Mouse (Mus musculus): ENCODE results near the gene Ireb2. TPM values are rescaled to one million over a fixed set of nuclear protein-coding genes. Genes with fewer than 3 reads are reported as not detected.
"Not testable (repeated sequence)": the region's sequence is repeated elsewhere in the genome, so short reads cannot be mapped to it uniquely, and the experiment has no call there.

Ireb2 gene
- polyA plus RNA-seq, 1 experiment from 2014 or later = 9.6 TPM

GRCm38 (mm10) chr9:54833831-54834230 lies 29.8 kb upstream of the Ireb2 start:
- H3K27ac ChIP-seq (replicated peaks) = no peak overlapping the region
- no peak overlapping the region for H3K9ac ChIP-seq (ENCODE audit: low read length)
- H3K9me3 ChIP-seq (ENCODE audit: control insufficient read depth, low read length) = no peaks in the 10 kb centered on the region
- DNase-seq (ENCODE audit: low spot score) (no peak), ATAC-seq (ENCODE audit: low FRiP score, low TSS enrichment) (no peak)
- WGBS = 62% methylated on average over 1 of the region's 1 CpGs
- no peaks in the 10 kb centered on the region for H3K36me3 ChIP-seq (ENCODE audit: control insufficient read depth, insufficient read depth, low read length)
- H3K4me2 ChIP-seq (replicated peaks; ENCODE audit: low read depth) = no peak overlapping the region
- TF ChIP-seq CTCF (IDR thresholded peaks at IDR 0.05; ENCODE audit: low read depth) (no peak), EP300 (optimal IDR thresholded peaks at IDR 0.05) (no peak)
- no peak overlapping the region for H3K4me3 ChIP-seq (ENCODE audit: low read depth, low read length)
- H3K4me1 ChIP-seq (replicated peaks; ENCODE audit: control insufficient read depth, insufficient read depth) = no peaks in the 10 kb centered on the region
- no peaks in the 10 kb centered on the region for H3K27me3 ChIP-seq (ENCODE audit: control insufficient read depth, insufficient read depth, low read length)

- not testable (repeated sequence) for H3K4me2 ChIP-seq (replicated peaks; ENCODE audit: low read depth); H3K4me1 ChIP-seq (replicated peaks; ENCODE audit: control insufficient read depth, insufficient read depth)
- 84% methylated on average over 6 of the region's 6 CpGs for WGBS
Observed at GRCm38 (mm10) chr9:54835951-54836717, 27.5 kb upstream of the Ireb2 start.

GRCm38 (mm10) chr9:54837835-54838234 lies 25.8 kb upstream of the Ireb2 start:
- no peaks in the 10 kb centered on the region for H3K4me1 ChIP-seq (replicated peaks; ENCODE audit: control insufficient read depth, insufficient read depth)
- H3K9ac ChIP-seq (ENCODE audit: low read length) = no peak overlapping the region
- H3K27ac ChIP-seq (replicated peaks) = no peak overlapping the region
- H3K36me3 ChIP-seq (ENCODE audit: control insufficient read depth, insufficient read depth, low read length) = no peaks in the 10 kb centered on the region
- H3K4me3 ChIP-seq (ENCODE audit: low read depth, low read length) = no peak overlapping the region
- no peak for TF ChIP-seq CTCF (IDR thresholded peaks at IDR 0.05; ENCODE audit: low read depth)
- ATAC-seq (ENCODE audit: low FRiP score, low TSS enrichment) (no peak), DNase-seq (ENCODE audit: low spot score) (no peak)
- H3K27me3 ChIP-seq (ENCODE audit: control insufficient read depth, insufficient read depth, low read length) = no peaks in the 10 kb centered on the region
- no peaks in the 10 kb centered on the region for H3K9me3 ChIP-seq (ENCODE audit: control insufficient read depth, low read length)
- 54% methylated on average over 7 of the region's 7 CpGs for WGBS
- H3K4me2 ChIP-seq (replicated peaks; ENCODE audit: low read depth) = no peak overlapping the region

More at GRCm38 (mm10) chr9:54835951-54836717, 27.5 kb upstream of the Ireb2 start:
- H3K9ac ChIP-seq (ENCODE audit: low read length); DNase-seq (ENCODE audit: low spot score); H3K9me3 ChIP-seq (ENCODE audit: control insufficient read depth, low read length); H3K4me3 ChIP-seq (ENCODE audit: low read depth, low read length); H3K27me3 ChIP-seq (ENCODE audit: control insufficient read depth, insufficient read depth, low read length); ATAC-seq (ENCODE audit: low FRiP score, low TSS enrichment); H3K36me3 ChIP-seq (ENCODE audit: control insufficient read depth, insufficient read depth, low read length); H3K27ac ChIP-seq (replicated peaks): not testable (repeated sequence)

GRCm38 (mm10) chr9:54840145-54840544 lies 23.4 kb upstream of the Ireb2 start:
- H3K4me3 ChIP-seq (ENCODE audit: low read depth, low read length) = no peak overlapping the region
- no peak overlapping the region for H3K27ac ChIP-seq (replicated peaks)
- H3K4me2 ChIP-seq (replicated peaks; ENCODE audit: low read depth) = no peak overlapping the region
- TF ChIP-seq EP300 (optimal IDR thresholded peaks at IDR 0.05) (no peak), CTCF (IDR thresholded peaks at IDR 0.05; ENCODE audit: low read depth) (no peak)
- H3K4me1 ChIP-seq (replicated peaks; ENCODE audit: control insufficient read depth, insufficient read depth) = no peaks in the 10 kb centered on the region
- H3K9ac ChIP-seq (ENCODE audit: low read length) = no peak overlapping the region
- no peaks in the 10 kb centered on the region for H3K9me3 ChIP-seq (ENCODE audit: control insufficient read depth, low read length)
- 75% methylated on average over 1 of the region's 1 CpGs for WGBS
- ATAC-seq (ENCODE audit: low FRiP score, low TSS enrichment) (no peak), DNase-seq (ENCODE audit: low spot score) (no peak)
- no peaks in the 10 kb centered on the region for H3K36me3 ChIP-seq (ENCODE audit: control insufficient read depth, insufficient read depth, low read length)
- H3K27me3 ChIP-seq (ENCODE audit: control insufficient read depth, insufficient read depth, low read length) = no peaks in the 10 kb centered on the region

- no peak overlapping the region for H3K27ac ChIP-seq (replicated peaks)
Observed at GRCm38 (mm10) chr9:54842311-54842710, 21.3 kb upstream of the Ireb2 start.

GRCm38 (mm10) chr9:54843887-54844286 lies 19.7 kb upstream of the Ireb2 start:
- Histone ChIP-seq H3K9me3 (ENCODE audit: control insufficient read depth, low read length) (no peaks in the 10 kb centered on the region), H3K4me1 (replicated peaks; ENCODE audit: control insufficient read depth, insufficient read depth) (no peaks in the 10 kb centered on the region), H3K4me3 (ENCODE audit: low read depth, low read length) (no peak overlapping the region), H3K4me2 (replicated peaks; ENCODE audit: low read depth) (no peak overlapping the region), H3K9ac (ENCODE audit: low read length) (no peak overlapping the region), H3K36me3 (ENCODE audit: control insufficient read depth, insufficient read depth, low read length) (no peaks in the 10 kb centered on the region), H3K27ac (replicated peaks) (no peak overlapping the region; the same call in 1 of the 2 replicates), H3K27me3 (ENCODE audit: control insufficient read depth, insufficient read depth, low read length) (no peaks in the 10 kb centered on the region)
- WGBS = 58% methylated on average over 6 of the region's 6 CpGs
- no peak for DNase-seq (ENCODE audit: low spot score)
- TF ChIP-seq CTCF (IDR thresholded peaks at IDR 0.05; ENCODE audit: low read depth) (no peak), EP300 (optimal IDR thresholded peaks at IDR 0.05) (no peak)
- ATAC-seq (ENCODE audit: low FRiP score, low TSS enrichment) = no peak

More at GRCm38 (mm10) chr9:54842311-54842710, 21.3 kb upstream of the Ireb2 start:
- no peaks in the 10 kb centered on the region for H3K4me1 ChIP-seq (replicated peaks; ENCODE audit: control insufficient read depth, insufficient read depth)
- 68% methylated on average over 5 of the region's 5 CpGs for WGBS
- TF ChIP-seq EP300 (optimal IDR thresholded peaks at IDR 0.05) (no peak), CTCF (IDR thresholded peaks at IDR 0.05; ENCODE audit: low read depth) (no peak)
- no peaks in the 10 kb centered on the region for H3K9me3 ChIP-seq (ENCODE audit: control insufficient read depth, low read length)
- no peak overlapping the region for H3K4me2 ChIP-seq (replicated peaks; ENCODE audit: low read depth)
- H3K36me3 ChIP-seq (ENCODE audit: control insufficient read depth, insufficient read depth, low read length) = no peaks in the 10 kb centered on the region
- H3K4me3 ChIP-seq (ENCODE audit: low read depth, low read length) = no peak overlapping the region
- no peaks in the 10 kb centered on the region for H3K27me3 ChIP-seq (ENCODE audit: control insufficient read depth, insufficient read depth, low read length)
- DNase-seq (ENCODE audit: low spot score) (no peak), ATAC-seq (ENCODE audit: low FRiP score, low TSS enrichment) (no peak)
- no peak overlapping the region for H3K9ac ChIP-seq (ENCODE audit: low read length)
